Mouse (Mus musculus) heart, postnatal 4 days (tissue): ENCODE results near the gene Dctpp1. TPM values are rescaled to one million over a fixed set of nuclear protein-coding genes. Genes with fewer than 3 reads are reported as not detected.

Experiments
- DNase-seq: peaks from one replicate; pipeline ENCODE4 v3.0.0; 2021
- total RNA-seq, 2 experiments: library from RNA; stranded (reverse); gene quantifications; 2 replicates each; pipeline ENCODE4 v1.2.3; 2021

The Dctpp1 gene
- total RNA-seq, 2 experiments from 2014 or later = 62.0 to 64.5 TPM

- DNase-seq = peak; percentile 96
These were observed 51.7 kb downstream of the Dctpp1 start, which contains the start of gene Mylpf for GRCm38 (mm10) chr7:127208553-127209438. Mylpf (plus strand) TSS chr7:127208890.

DNA sequence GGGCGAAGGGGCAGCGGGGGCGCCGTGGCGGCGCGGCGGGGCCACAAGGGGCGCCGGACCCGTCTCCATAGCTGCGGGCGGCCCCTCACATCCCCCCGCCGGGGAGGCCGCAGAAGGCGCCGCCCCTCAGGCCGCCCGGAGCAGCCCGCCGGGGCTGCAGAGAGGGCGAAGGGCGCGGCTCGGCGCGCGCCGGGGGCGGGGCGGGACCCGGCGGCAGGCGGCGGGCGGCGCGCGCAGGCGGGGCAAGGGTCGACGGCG is 52.3 kb downstream of the Dctpp1 start, which contains the start of gene Tbc1d10b:
Gene Tbc1d10b (minus strand): TSS at position 174 of the 258 bp plus-strand sequence.
- no peak for DNase-seq

DNA sequence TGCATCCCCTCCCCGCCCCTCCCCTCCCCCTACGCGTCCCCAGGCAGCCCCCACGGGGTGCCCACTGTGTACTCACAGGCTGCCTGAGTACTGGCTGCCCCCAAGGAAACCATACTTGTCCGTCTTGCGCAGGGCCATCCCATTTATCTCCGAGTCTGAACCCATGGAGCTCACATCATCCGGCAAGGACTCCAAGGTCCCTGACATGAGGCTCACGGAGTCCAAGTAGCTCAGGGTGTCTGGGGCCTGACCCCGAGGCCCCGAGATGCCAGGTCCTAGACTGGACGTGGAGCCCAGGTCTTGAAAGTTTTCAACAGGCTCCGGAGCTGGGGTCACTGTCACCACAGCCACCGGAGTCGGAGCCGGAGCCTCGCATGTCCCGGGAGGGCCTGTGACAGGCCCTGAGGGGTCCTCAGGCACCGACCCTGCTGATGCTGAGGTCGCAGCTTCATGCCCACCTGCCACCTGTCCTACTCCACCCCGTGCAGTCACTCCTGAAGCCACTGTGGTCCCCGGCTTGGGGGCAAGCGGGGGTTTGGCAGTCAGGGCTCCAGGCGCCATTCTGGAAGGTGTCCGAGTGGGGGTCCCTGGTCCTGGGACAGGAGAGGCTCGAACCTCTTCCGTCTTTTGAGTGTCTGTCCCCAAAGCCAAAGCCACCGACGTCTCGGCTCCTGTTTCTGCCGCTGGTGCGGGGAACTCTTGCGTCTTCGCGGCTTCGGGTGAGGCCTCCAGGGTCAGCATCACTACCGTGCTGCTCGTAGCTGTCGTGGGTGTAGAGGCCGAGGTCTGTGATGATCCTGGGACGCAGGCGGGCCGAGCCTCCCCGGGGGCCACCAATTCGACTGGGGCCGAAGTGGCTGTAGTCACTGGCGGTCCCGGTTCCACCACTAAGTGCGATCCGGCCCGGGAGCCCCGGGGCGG is 52.9 kb downstream of the Dctpp1 start:
- DNase-seq = no peak

Other genes with a start within 250 kb of the Dctpp1 start
- gene Mvp, start 246.1 kb downstream of the Dctpp1 start, total RNA-seq = 10 to 100 TPM; 27.2 to 28.4 TPM
- gene Pagr1b, start 244.2 kb downstream of the Dctpp1 start, total RNA-seq = 1 to 10 TPM; 1.2 to 1.9 TPM
- gene Pagr1a, start 243.4 kb downstream of the Dctpp1 start, total RNA-seq = 10 to 100 TPM; 10.4 to 14.8 TPM
- 10 to 100 TPM; 10.0 to 18.2 TPM for gene Gm42742, start 239.6 kb downstream of the Dctpp1 start, total RNA-seq
- 1 to 10 TPM; 1.6 to 2.0 TPM for gene Prrt2, start 239.5 kb downstream of the Dctpp1 start, total RNA-seq
- gene Maz, start 233.7 kb downstream of the Dctpp1 start, total RNA-seq = 100 to 1,000 TPM; 152 TPM
- 10 to 100 TPM; 43.2 to 48.6 TPM for gene Kif22, start 218.2 kb downstream of the Dctpp1 start, total RNA-seq
- gene Zg16, start 173.4 kb downstream of the Dctpp1 start, total RNA-seq = not detected
- gene AI467606, start 169.3 kb downstream of the Dctpp1 start, total RNA-seq = under 1 TPM; 0.71 to 0.74 TPM
- gene Qprt, start 138.5 kb downstream of the Dctpp1 start, total RNA-seq = under 1 TPM; 0.19 to 0.20 TPM
- gene Spn, start 122.9 kb downstream of the Dctpp1 start, total RNA-seq = under 1 TPM; 0.38 to 0.67 TPM
- gene Cd2bp2, start 64.7 kb downstream of the Dctpp1 start, total RNA-seq = 10 to 100 TPM; 57.3 to 57.7 TPM
- 10 to 100 TPM; 41.0 to 42.5 TPM for gene Tbc1d10b, start 52.2 kb downstream of the Dctpp1 start, total RNA-seq
- 10 to 100 TPM in 1 of 2 experiments, 1 to 10 TPM in 1; 3.1 to 33.0 TPM for gene Mylpf, start 51.8 kb downstream of the Dctpp1 start, total RNA-seq
- gene Zfp553, start 27.6 kb downstream of the Dctpp1 start, total RNA-seq = 10 to 100 TPM in 1 of 2 experiments, 1 to 10 TPM in 1; 9.2 to 10.8 TPM
- gene Sept1, start 27.6 kb downstream of the Dctpp1 start, total RNA-seq = 10 to 100 TPM; 11.2 to 12.1 TPM
- gene Zfp771, start 16.4 kb downstream of the Dctpp1 start, total RNA-seq = 10 to 100 TPM; 11.6 to 14.2 TPM
- 10 to 100 TPM; 44.2 to 45.7 TPM for gene Sephs2, start 13.3 kb upstream of the Dctpp1 start, total RNA-seq
- 1 to 10 TPM; 2.3 TPM for gene Itgal, start 35.6 kb upstream of the Dctpp1 start, total RNA-seq
- gene Zfp768, start 84.9 kb upstream of the Dctpp1 start, total RNA-seq = 10 to 100 TPM; 36.1 to 41.4 TPM
- 1 to 10 TPM; 5.8 to 5.9 TPM for gene Zfp747, start 115.3 kb upstream of the Dctpp1 start, total RNA-seq
- 1 to 10 TPM; 2.6 to 3.2 TPM for gene 9130019O22Rik, start 126.5 kb upstream of the Dctpp1 start, total RNA-seq
- gene E430018J23Rik, start 132.9 kb upstream of the Dctpp1 start, total RNA-seq = 1 to 10 TPM; 4.0 to 4.8 TPM
- gene Zfp764, start 146.1 kb upstream of the Dctpp1 start, total RNA-seq = 1 to 10 TPM; 4.9 to 5.0 TPM
- gene Zfp688, start 161.4 kb upstream of the Dctpp1 start, total RNA-seq = 1 to 10 TPM; 3.8 to 6.0 TPM
- 1 to 10 TPM; 3.9 to 4.8 TPM for gene Zfp689, start 188.4 kb upstream of the Dctpp1 start, total RNA-seq
- 10 to 100 TPM; 28.0 to 28.9 TPM for gene Prr14, start 198.9 kb upstream of the Dctpp1 start, total RNA-seq
- gene Fbrs, start 218.5 kb upstream of the Dctpp1 start, total RNA-seq = 10 to 100 TPM; 37.4 to 38.0 TPM